Mouse (Mus musculus) CH12.LX (cell line): Measurements from ENCODE around the gene Commd1.

Experiments
- CTCF ChIP-seq, 2 experiments: IDR thresholded peaks in 1 of 2; conservative IDR thresholded peaks in 1 of 2; 2 replicates each; pipeline ENCODE4 v1.5.1; 2011 to 2012; ENCODE audit warnings: low read depth in 2 of 2, low read length in 2 of 2, improper control_type of control experiment in 1 of 2, inconsistent platforms in 1 of 2, mild to moderate bottlenecking in 1 of 2, moderate library complexity in 1 of 2
- NELFE ChIP-seq: IDR thresholded peaks from 2 replicates; pipeline ENCODE4 v1.6.1; 2011; ENCODE audit warnings: low read depth, low read length, improper control_type of control experiment
- POLR2A ChIP-seq: IDR thresholded peaks from 2 replicates; pipeline ENCODE4 v1.6.1; 2011; ENCODE audit warnings: low read depth, mild to moderate bottlenecking, improper control_type of control experiment, low read length
- ZC3H11A ChIP-seq: IDR thresholded peaks from 2 replicates; pipeline ENCODE4 v1.6.1; 2012; ENCODE audit warnings: low read depth, mild to moderate bottlenecking, inconsistent platforms, low read length, improper control_type of control experiment

GRCm38 (mm10) chr11:22852510-22852909, 129.7 kb downstream of the Commd1 start:
- TF ChIP-seq POLR2A, result peak; percentile 31; the same call in 1 of the 2 replicates
- TF ChIP-seq CTCF (conservative IDR thresholded peaks at IDR 0.05 in 1 of 2, IDR thresholded peaks at IDR 0.05 in 1 of 2; ENCODE audit: low read depth in 2 of 2, low read length in 2 of 2), result no peak
- TF ChIP-seq ZC3H11A, result no peak
- no peak for TF ChIP-seq NELFE
